Mouse (Mus musculus) spleen, postnatal 36 days (tissue): ENCODE results near the gene Crygf.
"Not testable (repeated sequence)": the region's sequence is repeated elsewhere in the genome, so short reads cannot be mapped to it uniquely, and the experiment has no call there.

ENCODE experiments used
- DNase-seq, 2 experiments: peaks; one replicate each; pipeline ENCODE4 v3.0.0; 2022; ENCODE audit warnings: low spot score in 2 of 2, mixed read lengths in 1 of 2

Gene Crygf

DNA sequence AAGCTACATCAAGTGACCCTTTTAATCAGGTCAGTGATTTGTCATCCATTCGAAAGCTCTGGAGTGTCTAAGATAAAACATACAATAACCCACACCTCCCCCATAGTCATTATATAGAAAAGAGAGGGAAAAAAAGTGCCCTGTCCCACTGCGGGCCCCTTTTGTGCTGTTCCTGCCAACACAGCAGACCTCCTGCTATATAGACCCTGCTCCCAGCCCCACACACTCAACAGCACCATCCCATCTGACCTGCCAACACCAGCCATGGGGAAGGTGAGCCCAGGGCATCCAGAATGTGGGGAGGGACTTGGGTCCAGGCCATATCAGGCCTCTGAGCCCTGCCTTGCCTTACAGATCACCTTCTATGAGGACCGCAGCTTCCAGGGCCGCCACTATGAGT lies at the start of gene Crygf:
Crygf (plus strand) TSS at position 227 of the 400 bp plus-strand sequence.
- no peak for DNase-seq

DNA sequence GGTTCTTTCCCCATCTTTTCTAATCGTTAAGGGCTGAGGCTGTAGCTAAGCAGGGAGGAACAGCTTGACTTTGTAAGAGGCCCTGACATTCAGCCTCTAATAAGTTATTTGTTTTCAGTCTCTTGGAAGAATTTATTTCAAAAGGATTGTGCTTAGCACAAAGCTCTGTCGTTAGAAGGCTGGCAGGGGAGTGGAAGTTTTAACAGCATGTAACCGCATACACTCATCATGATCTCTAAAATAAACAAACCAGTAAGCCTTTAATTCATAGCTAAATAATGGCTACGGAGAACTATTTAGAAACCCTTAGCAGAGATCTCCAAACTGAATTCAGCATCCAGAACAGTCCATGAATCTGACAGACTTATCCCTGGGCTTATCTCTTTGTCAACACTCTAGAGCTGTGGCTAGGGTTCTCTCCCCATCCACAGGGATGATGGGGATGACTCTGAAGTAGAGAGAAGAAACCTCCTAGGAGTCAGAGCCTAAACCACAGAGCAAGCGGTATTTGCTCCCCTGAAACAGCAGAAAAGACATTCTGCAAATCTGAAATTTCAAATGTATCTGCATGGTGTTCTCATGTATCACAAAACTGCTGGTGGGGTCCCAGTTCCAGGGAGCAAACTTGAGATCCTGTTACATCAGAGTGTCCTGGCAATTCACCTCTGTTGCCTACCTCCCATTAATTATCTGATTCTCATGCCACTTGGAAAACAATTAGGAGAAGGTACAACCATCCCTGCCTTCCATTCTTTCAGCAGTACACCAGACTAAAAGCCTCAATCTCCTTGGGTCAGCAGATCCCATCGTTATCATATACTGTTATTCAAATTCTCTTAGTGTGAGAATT lies 734 bp upstream of the Crygf start:
- DNase-seq: no peak

DNA sequence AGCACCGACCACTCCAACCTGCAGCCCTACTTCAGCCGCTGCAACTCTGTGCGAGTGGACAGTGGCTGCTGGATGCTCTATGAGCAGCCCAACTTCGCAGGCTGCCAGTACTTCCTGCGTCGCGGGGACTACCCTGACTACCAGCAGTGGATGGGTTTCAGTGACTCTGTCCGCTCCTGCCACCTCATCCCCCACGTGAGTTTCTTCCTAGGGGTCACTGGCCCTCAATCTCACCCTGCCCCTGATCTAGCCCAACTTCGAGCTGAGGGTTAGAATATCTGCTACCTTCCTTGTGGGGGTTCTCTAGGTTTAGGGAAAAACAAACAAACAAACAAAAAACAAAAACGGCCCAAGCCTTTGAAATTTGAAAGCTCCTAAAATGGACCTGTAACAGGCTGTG lies 376 bp downstream of the Crygf start:
- DNase-seq: not testable (repeated sequence)

DNA sequence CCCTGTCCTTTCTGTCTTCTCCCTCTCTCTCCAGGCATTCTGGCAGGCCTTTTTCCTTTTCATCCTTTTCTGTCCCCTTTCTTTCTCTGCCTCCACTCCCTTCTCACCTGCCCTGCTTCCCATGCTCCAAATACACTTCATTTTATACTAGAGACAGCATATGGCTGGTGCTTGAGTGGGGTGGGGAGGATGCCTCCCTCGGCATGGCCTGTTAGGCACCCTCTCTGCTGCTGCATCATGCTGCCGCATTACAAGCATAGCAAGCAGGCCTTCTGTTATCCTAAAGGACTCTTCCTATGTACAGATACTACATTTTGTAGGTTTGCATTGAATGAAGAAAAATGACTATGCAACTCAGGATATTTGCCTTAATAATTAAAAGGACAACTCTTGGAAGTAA lies 3.7 kb downstream of the Crygf start:
- DNase-seq: no peak

GRCm38 (mm10) chr1:65932091-65932812 lies 5.9 kb downstream of the Crygf start:
- DNase-seq: no peak
